Mouse (Mus musculus) c-Kit-positive CD71-positive TER-119-positive erythroid progenitor cells, embryonic 14.5 days (primary cell): Measurements from ENCODE around the gene Polh.

Experiments
- DNase-seq: peaks from one replicate; pipeline ENCODE4 v3.0.0-alpha.2; 2013; ENCODE audit warnings: low spot score

Polh gene

GRCm38 (mm10) chr17:46132058-46132718 lies 70.3 kb downstream of the Polh start:
- peak; percentile 47 for DNase-seq

DNA sequence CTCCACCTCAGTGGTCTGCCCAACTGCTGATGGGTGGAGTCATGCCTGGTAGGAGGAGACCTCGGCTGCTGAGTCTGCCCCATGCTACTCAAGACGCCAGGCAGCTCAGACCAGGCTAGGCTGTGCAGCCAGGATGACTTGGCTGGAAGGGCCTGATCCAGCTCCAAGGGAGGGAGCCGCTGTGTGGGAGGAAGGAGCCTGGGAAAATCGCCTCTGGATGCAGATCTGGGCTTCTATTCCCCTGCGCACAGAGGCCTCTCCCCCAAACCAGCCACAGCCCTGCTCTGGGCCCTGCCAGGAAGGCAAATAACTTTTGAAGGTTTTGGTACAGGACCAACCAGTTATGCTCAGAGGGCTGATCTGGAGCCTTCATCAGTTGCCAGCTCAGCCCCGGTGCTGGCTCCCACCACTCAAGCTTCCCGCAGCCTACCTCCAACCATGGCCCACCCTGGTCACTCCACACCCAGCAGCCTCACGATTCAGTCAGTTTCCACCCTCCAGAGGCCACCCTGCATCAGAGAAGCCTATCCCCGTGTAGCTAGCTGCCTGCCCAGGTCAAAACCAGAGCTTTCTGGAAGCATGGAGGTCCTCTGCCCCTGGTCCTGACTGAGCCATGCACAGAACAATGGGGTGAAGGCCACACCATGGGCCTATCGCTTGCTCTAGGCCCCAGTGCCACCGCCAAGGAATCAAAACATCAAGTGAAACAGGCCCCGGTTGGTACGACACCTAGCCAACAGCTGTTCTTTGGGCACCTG lies 72.5 kb downstream of the Polh start:
- no peak for DNase-seq

DNA sequence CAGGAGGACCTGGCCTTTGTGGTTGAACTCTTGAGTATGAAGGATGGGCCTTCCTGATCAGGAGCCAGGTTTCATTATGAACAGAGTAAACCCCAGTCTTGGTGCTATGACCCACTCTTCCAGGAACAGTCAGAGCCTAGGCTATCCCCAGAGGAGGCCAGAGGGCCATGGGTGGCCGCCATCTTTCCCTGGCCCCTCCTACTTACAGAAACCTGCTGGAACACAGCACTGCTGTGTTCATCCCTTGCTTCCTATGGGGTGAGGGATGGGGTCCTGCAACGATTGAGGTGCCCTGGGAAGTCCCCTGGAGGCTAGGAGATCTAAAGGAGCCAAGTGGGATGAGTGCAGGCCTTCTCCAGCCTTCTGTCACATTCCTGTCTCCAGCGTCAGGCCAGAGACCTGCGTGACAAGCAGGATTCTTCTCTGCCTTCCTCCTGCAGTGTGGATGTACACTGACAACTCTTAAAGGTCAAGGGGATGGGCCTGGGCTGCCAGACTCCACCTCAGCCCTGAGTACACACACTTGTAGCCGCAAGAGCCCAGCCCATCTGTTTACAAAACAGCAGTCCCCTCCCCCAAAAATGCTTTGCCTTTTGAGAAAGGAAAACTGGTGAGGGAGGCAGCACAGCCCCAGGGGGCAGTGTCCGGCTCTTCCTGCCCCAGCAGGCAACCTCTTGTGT lies 74.5 kb downstream of the Polh start:
- no peak for DNase-seq

DNA sequence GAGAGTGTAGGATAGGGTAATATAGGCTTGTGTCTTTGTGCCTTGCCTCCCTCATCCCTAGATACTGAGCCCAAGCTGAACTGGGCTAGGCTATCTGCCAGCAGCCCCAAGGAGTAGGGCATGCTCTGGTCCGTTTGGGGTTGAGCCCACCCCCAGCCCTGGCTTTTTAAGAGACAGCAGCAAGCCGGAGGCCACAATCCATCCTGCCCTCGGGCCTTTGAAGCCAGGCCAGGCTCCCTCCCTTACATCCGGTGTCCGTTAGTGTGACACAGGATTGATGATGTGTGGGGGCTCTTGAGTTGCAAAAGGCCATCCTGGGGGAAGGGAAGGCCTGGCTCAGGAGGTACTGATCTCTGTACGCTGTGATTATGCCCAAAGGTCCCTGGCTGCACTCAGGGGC lies 75.8 kb downstream of the Polh start:
- no peak for DNase-seq

DNA sequence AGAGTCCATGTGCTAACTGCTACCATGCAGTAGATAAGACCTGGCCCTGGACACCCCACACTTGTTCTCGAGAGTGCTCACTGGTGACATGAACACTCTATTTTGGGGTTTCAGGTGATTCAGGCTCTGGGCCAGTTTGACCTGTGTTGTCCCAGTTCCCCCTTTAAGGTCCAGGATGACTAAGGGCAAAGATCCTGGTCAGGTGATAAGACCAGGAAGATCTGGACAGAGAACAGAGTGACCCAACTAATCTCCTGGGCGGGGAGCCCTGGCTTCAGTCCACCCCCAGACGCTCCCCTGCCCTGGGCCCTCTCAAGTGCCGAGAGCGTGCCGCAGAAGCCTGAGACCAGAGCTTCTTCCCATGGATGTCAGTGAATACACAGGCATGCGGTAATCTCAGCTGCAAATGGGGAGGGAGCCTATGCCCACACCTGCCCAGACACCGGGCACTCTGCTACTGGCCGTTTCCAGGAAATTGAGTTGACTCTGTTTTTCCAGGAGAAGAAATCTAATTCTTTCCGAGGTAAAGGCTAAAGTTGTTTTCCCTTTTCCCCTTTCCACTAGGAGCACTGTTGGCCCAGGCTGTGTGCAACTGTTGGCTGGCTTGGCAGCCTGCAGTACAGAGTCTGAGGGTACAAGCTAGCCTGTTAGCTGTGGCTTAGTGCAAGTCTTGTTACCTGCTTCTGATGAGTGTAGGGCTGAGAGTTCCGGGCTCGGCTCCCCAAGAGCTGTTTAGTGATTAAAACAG lies 78.3 kb downstream of the Polh start:
- no peak for DNase-seq

- no peak for DNase-seq
These were observed 79.2 kb downstream of the Polh start for GRCm38 (mm10) chr17:46123285-46123684.

DNA sequence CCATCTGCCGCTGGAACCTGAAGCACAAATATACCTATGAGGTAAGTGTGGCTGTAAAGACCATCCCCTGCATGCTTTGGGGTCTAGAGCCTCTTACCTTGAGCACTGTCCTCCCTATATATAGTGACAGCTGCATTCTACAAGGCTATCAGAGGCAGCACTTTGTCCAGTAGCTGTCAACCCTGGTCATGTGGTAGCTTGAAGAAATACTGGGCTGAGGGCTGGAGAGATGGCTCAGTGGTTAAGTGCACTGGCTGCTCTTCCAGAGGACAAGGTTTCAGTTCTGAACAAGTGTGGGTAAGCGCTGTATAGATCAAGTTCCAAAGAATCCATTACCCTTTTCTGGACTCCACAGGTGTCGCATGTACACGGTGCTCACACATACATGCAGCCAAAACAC lies 79.7 kb downstream of the Polh start:
- no peak for DNase-seq
